Comparison of ENCODE assay signal across 16 mouse cellular contexts in genomic region chr9:114112226-114112625, GRCm38 (mm10). TPM values are rescaled to one million over a fixed set of nuclear protein-coding genes. Genes with fewer than 3 reads are reported as not detected.
A peak's percentile ranks its signal among the peaks of the same experiment; 100 is the strongest.
DNase-seq lines count a peak whose midpoint lies in the region; ATAC-seq and TF ChIP-seq lines count a peak whose summit lies in the region.
"Had no signal": no experiment of that assay in that cellular context is flagged by ENCODE, and none has a peak within 500 bp of the region (broad histone marks: within the 10 kb centered on the region; RNA-seq: fewer than 3 reads in every experiment).

No protein-coding gene starts in this region.

- no peaks in the 10 kb centered on the region for H3K9me3 ChIP-seq in hindbrain, embryonic 15.5 days
- H3K9me3 ChIP-seq in hindbrain, embryonic 13.5 days: no peaks in the 10 kb centered on the region
- H3K9me3 ChIP-seq: embryonic facial prominence, embryonic 12.5 days; heart, embryonic 10.5 days; liver, embryonic 15.5 days had no signal

- no peak for TF ChIP-seq CTCF in lung, adult 2 months (IDR thresholded peaks at IDR 0.05; ENCODE audit: insufficient read depth, low read length)

- 46% methylated on average over 6 of the region's 6 CpGs for WGBS in hindbrain, embryonic 15.5 days
- 42% methylated on average over 6 of the region's 6 CpGs for WGBS in hindbrain, embryonic 13.5 days
- WGBS in lung, adult 2 months: 27% methylated on average over 6 of the region's 6 CpGs

- TF ChIP-seq POLR2A in lung, adult 2 months (IDR thresholded peaks at IDR 0.05; ENCODE audit: borderline replicate concordance, extremely low read depth, low read depth, low read length): no peak

- H3K4me2 ChIP-seq in hindbrain, embryonic 15.5 days: no peak overlapping the region
- H3K4me2 ChIP-seq in hindbrain, embryonic 13.5 days: no peak overlapping the region
- H3K4me2 ChIP-seq: embryonic facial prominence, embryonic 12.5 days; liver, embryonic 15.5 days; midbrain, embryonic 11.5 days had no signal

- H3K9ac ChIP-seq in hindbrain, embryonic 15.5 days: no peak overlapping the region
- H3K9ac ChIP-seq in hindbrain, embryonic 13.5 days: no peak overlapping the region
- H3K9ac ChIP-seq: embryonic facial prominence, embryonic 12.5 days; liver, embryonic 15.5 days had no signal

- no peak overlapping the region for H3K4me3 ChIP-seq in hindbrain, embryonic 15.5 days
- no peak overlapping the region for H3K4me3 ChIP-seq in hindbrain, embryonic 13.5 days
- no peak overlapping the region for H3K4me3 ChIP-seq in lung, adult 2 months (replicated peaks; ENCODE audit: extremely low read depth, low read depth, low read length)
- H3K4me3 ChIP-seq: embryonic facial prominence, embryonic 12.5 days; heart, embryonic 10.5 days; liver, embryonic 15.5 days had no signal

- no peaks in the 10 kb centered on the region for H3K4me1 ChIP-seq in hindbrain, embryonic 15.5 days (replicated peaks)
- no peaks in the 10 kb centered on the region for H3K4me1 ChIP-seq in hindbrain, embryonic 13.5 days (replicated peaks)
- no peaks in the 10 kb centered on the region; the same call in 1 of the 2 replicates for H3K4me1 ChIP-seq in lung, adult 2 months (ENCODE audit: control insufficient read depth, insufficient read depth, low read length)
- H3K4me1 ChIP-seq: embryonic facial prominence, embryonic 12.5 days; heart, embryonic 10.5 days; liver, embryonic 15.5 days had no signal

- H3K27ac ChIP-seq in hindbrain, embryonic 15.5 days (replicated peaks): no peak overlapping the region
- H3K27ac ChIP-seq in hindbrain, embryonic 13.5 days: no peak overlapping the region
- H3K27ac ChIP-seq: embryonic facial prominence, embryonic 12.5 days; heart, embryonic 10.5 days; liver, embryonic 15.5 days had no signal

- H3K36me3 ChIP-seq in hindbrain, embryonic 15.5 days: no peaks in the 10 kb centered on the region
- no peaks in the 10 kb centered on the region for H3K36me3 ChIP-seq in hindbrain, embryonic 13.5 days
- H3K36me3 ChIP-seq: embryonic facial prominence, embryonic 12.5 days; heart, embryonic 10.5 days; liver, embryonic 15.5 days had no signal

- no peaks in the 10 kb centered on the region for H3K27me3 ChIP-seq in hindbrain, embryonic 15.5 days
- H3K27me3 ChIP-seq in hindbrain, embryonic 13.5 days: no peaks in the 10 kb centered on the region
- H3K27me3 ChIP-seq: embryonic facial prominence, embryonic 12.5 days; liver, embryonic 15.5 days had no signal

- peak; percentile 27; the same call in 1 of the 2 replicates for ATAC-seq in hindbrain, embryonic 15.5 days (ENCODE audit: low FRiP score, low read depth)
- no peak for ATAC-seq in hindbrain, embryonic 13.5 days (ENCODE audit: low FRiP score)
- ATAC-seq in megakaryocyte progenitor cell, adult 5-6 weeks (replicated peaks; ENCODE audit: poor library complexity): peak; percentile 53
- ATAC-seq: forebrain, embryonic 16.5 days had no signal

- DNase-seq in lung, postnatal 36 days: peak; percentile 6
- no peak for DNase-seq in lung, adult 2 months
- DNase-seq in brain, adult 2 months (ENCODE audit: low read depth, low spot score): peak; percentile 49
- no peak for DNase-seq in embryo, embryonic 11 days
- DNase-seq in yolk sac, embryonic 10.5 days (ENCODE audit: low spot score): no peak
- DNase-seq: cerebellum, adult 9-10 months; heart, postnatal 36 days; kidney, adult 18-20 months had no signal

RNA-seq across cellular contexts. Expression of gene Susd5, which starts 55.3 kb away (rescaled TPM):
- 1.1 TPM in 2 replicates for polyA plus RNA-seq in hindbrain, embryonic 15.5 days (2015; fragmentation: Nextera tagmentation; extraction: Ambion mirVana)
- 0.42 and 0.66 TPM in 2 replicates for polyA plus RNA-seq in hindbrain, embryonic 13.5 days (2015; fragmentation: Nextera tagmentation; extraction: Ambion mirVana)
- 0.37 and 0.79 TPM in 2 replicates for polyA plus RNA-seq in lung, adult 2 months (2012; rRNA removed)
- total RNA-seq in megakaryocyte progenitor cell, adult 5-6 weeks (2015): not detected in 2 replicates
- total RNA-seq in megakaryocyte progenitor cell, adult 5-6 weeks (2017): not detected in 2 replicates
- polyA plus RNA-seq: forebrain, embryonic 16.5 days had no signal

Comparison
In these comparisons a context has a peak if more than half of its experiments do, and no peak if none do; other contexts are left out.
1. DNase-seq: peak in lung, postnatal 36 days (single experiment) and brain, adult 2 months (single experiment); none in lung, adult 2 months (single experiment), embryo, embryonic 11 days (single experiment) and yolk sac, embryonic 10.5 days (single experiment).